Comparison of ENCODE assay signal across 9 mouse cellular contexts in the genomic region with DNA sequence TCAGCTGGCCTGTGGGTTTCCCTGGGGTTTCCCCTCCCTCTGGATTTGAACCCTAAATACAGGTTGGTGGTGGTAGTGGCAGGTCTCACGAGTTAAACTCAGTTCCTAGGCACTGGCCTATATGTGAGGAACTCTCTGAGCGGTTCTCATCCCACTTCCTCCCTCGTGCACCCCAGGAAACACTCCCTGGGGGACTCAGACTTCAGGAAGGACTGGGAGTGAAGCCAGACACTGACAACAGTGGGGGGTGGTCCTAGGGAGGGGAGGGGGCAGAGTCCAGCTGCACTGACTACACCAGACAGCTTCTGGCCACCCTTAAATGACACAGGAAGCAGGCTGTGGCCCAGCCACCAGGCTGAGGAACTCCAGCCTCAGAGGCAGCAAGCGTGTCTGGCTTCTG. TPM values are rescaled to one million over a fixed set of nuclear protein-coding genes. Genes with fewer than 3 reads are reported as not detected.
DNase-seq lines count a peak whose midpoint lies in the region; ATAC-seq and TF ChIP-seq lines count a peak whose summit lies in the region.
"Had no signal": no experiment of that assay in that cellular context is flagged by ENCODE, and none has a peak within 500 bp of the region (broad histone marks: within the 10 kb centered on the region; RNA-seq: fewer than 3 reads in every experiment).

No protein-coding gene starts in this region.

- H3K27me3 ChIP-seq in forebrain, embryonic 14.5 days (replicated peaks; ENCODE audit: control insufficient read depth, insufficient read depth, low read length), result no peaks in the 10 kb centered on the region
- H3K27me3 ChIP-seq in hindbrain, postnatal 0 days (ENCODE audit: insufficient read depth, low read length), result no peaks in the 10 kb centered on the region
- H3K27me3 ChIP-seq in midbrain, embryonic 12.5 days, result no peaks in the 10 kb centered on the region

- DNase-seq in heart, adult 11 months, result peak; percentile 96
- DNase-seq in heart, postnatal 36 days, result no peak
- DNase-seq in forebrain, embryonic 14.5 days (ENCODE audit: low spot score), result no peak
- peak; percentile 43 for DNase-seq in hindbrain, postnatal 0 days (ENCODE audit: low spot score)
- no peak for DNase-seq in cerebellum, postnatal 25 days
- DNase-seq in gastrocnemius, postnatal 4 days (ENCODE audit: low spot score in 2 of 2), result no peak
- no peak for DNase-seq in layer of hippocampus, postnatal 36 days
- DNase-seq: adrenal gland, postnatal 10 days had no signal

- H3K4me3 ChIP-seq in forebrain, embryonic 14.5 days (ENCODE audit: low read depth, low read length), result no peak overlapping the region
- no peak overlapping the region for H3K4me3 ChIP-seq in hindbrain, postnatal 0 days (ENCODE audit: low read length)
- no peak overlapping the region for H3K4me3 ChIP-seq in midbrain, embryonic 12.5 days

- no peak overlapping the region for H3K9ac ChIP-seq in forebrain, embryonic 14.5 days (ENCODE audit: low read length)
- H3K9ac ChIP-seq in hindbrain, postnatal 0 days (replicated peaks; ENCODE audit: low read length), result no peak overlapping the region
- H3K9ac ChIP-seq in midbrain, embryonic 12.5 days (replicated peaks), result peak overlapping the region; percentile 37

- no peak for TF ChIP-seq CTCF in hindbrain, postnatal 0 days (IDR thresholded peaks at IDR 0.05; ENCODE audit: low read depth)

- H3K27ac ChIP-seq in forebrain, embryonic 14.5 days (ENCODE audit: low read depth, low read length), result peak overlapping the region; percentile 91; the same call in 1 of the 2 replicates
- peak overlapping the region; percentile 82 for H3K27ac ChIP-seq in hindbrain, postnatal 0 days
- peak overlapping the region; percentile 97; the same call in 1 of the 2 replicates for H3K27ac ChIP-seq in midbrain, embryonic 12.5 days (replicated peaks)

- no peaks in the 10 kb centered on the region for H3K9me3 ChIP-seq in forebrain, embryonic 14.5 days (replicated peaks; ENCODE audit: control insufficient read depth, low read length)
- H3K9me3 ChIP-seq in hindbrain, postnatal 0 days (ENCODE audit: low read length), result no peaks in the 10 kb centered on the region
- H3K9me3 ChIP-seq in midbrain, embryonic 12.5 days, result no peaks in the 10 kb centered on the region

- WGBS in forebrain, embryonic 14.5 days, result 37% methylated on average over 4 of the region's 4 CpGs
- 28% methylated on average over 4 of the region's 4 CpGs for WGBS in hindbrain, postnatal 0 days
- 41% methylated on average over 4 of the region's 4 CpGs for WGBS in midbrain, embryonic 12.5 days

- intact Hi-C loops in heart, postnatal 36 days (cut with DNase I), result no loop called here

- peaks cover 7% of the 10 kb centered on the region for H3K36me3 ChIP-seq in forebrain, embryonic 14.5 days (ENCODE audit: control insufficient read depth, insufficient read depth, low read length)
- peaks cover 4% of the 10 kb centered on the region for H3K36me3 ChIP-seq in hindbrain, postnatal 0 days (ENCODE audit: insufficient read depth, low read length)
- H3K36me3 ChIP-seq in midbrain, embryonic 12.5 days, result 0 out of 2 replicates have a peak, but pooled peaks cover 16% of the 10 kb centered on the region

- no peak for ATAC-seq in forebrain, embryonic 14.5 days
- ATAC-seq in hindbrain, postnatal 0 days, result no peak
- no peak for ATAC-seq in midbrain, embryonic 12.5 days (ENCODE audit: low FRiP score, low read depth)

- peaks cover 26% of the 10 kb centered on the region for H3K4me1 ChIP-seq in forebrain, embryonic 14.5 days (ENCODE audit: control insufficient read depth, insufficient read depth, low read length)
- peaks cover 37% of the 10 kb centered on the region for H3K4me1 ChIP-seq in hindbrain, postnatal 0 days (ENCODE audit: insufficient read depth, low read length)
- peaks cover 57% of the 10 kb centered on the region for H3K4me1 ChIP-seq in midbrain, embryonic 12.5 days

- H3K4me2 ChIP-seq in forebrain, embryonic 14.5 days (ENCODE audit: low read length), result no peak overlapping the region
- no peak overlapping the region for H3K4me2 ChIP-seq in hindbrain, postnatal 0 days (ENCODE audit: low read depth, low read length)
- H3K4me2 ChIP-seq in midbrain, embryonic 12.5 days (replicated peaks), result peak overlapping the region; percentile 4; the same call in 1 of the 2 replicates

RNA-seq across cellular contexts. Expression of gene Arhgef10l, which starts 43.0 kb away (rescaled TPM):
- 10 to 100 TPM; 62.5 to 65.0 TPM for total RNA-seq in heart, postnatal 36 days (2021)
- 15.0 and 17.7 TPM in 2 replicates for polyA plus RNA-seq in forebrain, embryonic 14.5 days (2014; fragmentation: Nextera tagmentation; extraction: Ambion mirVana)
- 79.2 and 79.4 TPM in 2 replicates for total RNA-seq in hindbrain, postnatal 0 days (2014; rRNA removed)
- 22.5 and 22.6 TPM in 2 replicates for polyA plus RNA-seq in hindbrain, postnatal 0 days (2015; fragmentation: Nextera tagmentation; extraction: Ambion mirVana)
- polyA plus RNA-seq in midbrain, embryonic 12.5 days (2016; fragmentation: Nextera tagmentation; extraction: Ambion mirVana), result 34.2 and 36.5 TPM in 2 replicates
- total RNA-seq in gastrocnemius, postnatal 4 days (2021), result 10 to 100 TPM; 53.6 to 54.6 TPM
- 10 to 100 TPM; 41.7 to 43.9 TPM for total RNA-seq in layer of hippocampus, postnatal 36 days (2021)

Comparison
In these comparisons a context has a peak if more than half of its experiments do, and no peak if none do; other contexts are left out.
1. DNase-seq: peak in heart, adult 11 months (single experiment) and hindbrain, postnatal 0 days (single experiment); none in heart, postnatal 36 days (0 of 2), forebrain, embryonic 14.5 days (single experiment), cerebellum, postnatal 25 days (0 of 2), gastrocnemius, postnatal 4 days (0 of 2) and layer of hippocampus, postnatal 36 days (0 of 2).
2. Peak in every context shown above with its lines, with median percentiles within 50 percentile points of each other: H3K27ac ChIP-seq.